Mouse (Mus musculus): ENCODE measurements around the gene 4930449I24Rik.
"Not testable (repeated sequence)": the region's sequence is repeated elsewhere in the genome, so short reads cannot be mapped to it uniquely, and the experiment has no call there.

4930449I24Rik gene

GRCm38 (mm10) chr5:146502099-146502498 lies at the start of gene 4930449I24Rik:
4930449I24Rik (plus strand) TSS chr5:146502399.
- DNase-seq (ENCODE audit: low spot score) = not testable (repeated sequence)

- no peak for DNase-seq (ENCODE audit: low spot score)
Measured at GRCm38 (mm10) chr5:146453556-146453955, 48.6 kb upstream of the 4930449I24Rik start.

GRCm38 (mm10) chr5:146461612-146462011 lies 40.6 kb upstream of the 4930449I24Rik start:
- DNase-seq (ENCODE audit: low spot score) = no peak

GRCm38 (mm10) chr5:146466663-146467062 lies 35.5 kb upstream of the 4930449I24Rik start:
- DNase-seq (ENCODE audit: low spot score) = no peak

GRCm38 (mm10) chr5:146468311-146468710 lies 33.9 kb upstream of the 4930449I24Rik start:
- DNase-seq (ENCODE audit: low spot score) = no peak

- no peak for DNase-seq (ENCODE audit: low spot score)
Measured at GRCm38 (mm10) chr5:146470821-146471220, 31.4 kb upstream of the 4930449I24Rik start.

GRCm38 (mm10) chr5:146471311-146471710 lies 30.9 kb upstream of the 4930449I24Rik start:
- DNase-seq (ENCODE audit: low spot score) = no peak

- DNase-seq (ENCODE audit: low spot score) = no peak
Measured at GRCm38 (mm10) chr5:146471821-146472220, 30.4 kb upstream of the 4930449I24Rik start.

- not testable (repeated sequence) for DNase-seq (ENCODE audit: low spot score)
Measured at GRCm38 (mm10) chr5:146479564-146479963, 22.6 kb upstream of the 4930449I24Rik start.

- not testable (repeated sequence) for DNase-seq (ENCODE audit: low spot score)
Measured at GRCm38 (mm10) chr5:146481665-146482064, 20.5 kb upstream of the 4930449I24Rik start, which contains the start of gene Gm6408. Gm6408 (plus strand) TSS chr5:146481965.

- peak; percentile 9 for DNase-seq (ENCODE audit: low spot score)
Measured at GRCm38 (mm10) chr5:146488959-146489358, 13.2 kb upstream of the 4930449I24Rik start.

GRCm38 (mm10) chr5:146491063-146491462 lies 11.1 kb upstream of the 4930449I24Rik start, which contains the start of gene Gm6370:
Gm6370 (plus strand) TSS chr5:146491363.
- DNase-seq (ENCODE audit: low spot score) = not testable (repeated sequence)

GRCm38 (mm10) chr5:146513823-146514222 lies 11.6 kb downstream of the 4930449I24Rik start, which contains the start of gene Gm3402:
Gm3402 (plus strand) TSS chr5:146514123.
- DNase-seq (ENCODE audit: low spot score) = not testable (repeated sequence)

GRCm38 (mm10) chr5:146525501-146525900 lies 23.3 kb downstream of the 4930449I24Rik start, which contains the start of gene Gm3404:
Gm3404 (plus strand) TSS chr5:146525801.
- not testable (repeated sequence) for DNase-seq (ENCODE audit: low spot score)

- DNase-seq (ENCODE audit: low spot score) = not testable (repeated sequence)
Measured at GRCm38 (mm10) chr5:146537347-146537746, 35.1 kb downstream of the 4930449I24Rik start, which contains the start of gene Gm3409. Gm3409 (plus strand) TSS chr5:146537647.
